Mouse (Mus musculus) ES-E14 (cell line): ENCODE results near the gene Lactb. TPM values are rescaled to one million over a fixed set of nuclear protein-coding genes. Genes with fewer than 3 reads are reported as not detected.
A peak's percentile ranks its signal among the peaks of the same experiment; 100 is the strongest.

Experiments
- DNase-seq: peaks from one replicate; pipeline ENCODE4 v3.0.0-alpha.2; 2013; ENCODE audit warnings: low read depth, low spot score
- H3K27ac ChIP-seq: 2 replicates; pipeline ENCODE4 v1.5.1; 2012; ENCODE audit warnings: low read depth, mild to moderate bottlenecking, low read length, moderate library complexity, mixed read lengths; ENCODE audit not compliant: poor library complexity, insufficient read depth, severe bottlenecking
- H3K36me3 ChIP-seq: 2 replicates; pipeline ENCODE4 v1.6.1; 2012; ENCODE audit warnings: mild to moderate bottlenecking, low read length, moderate library complexity, mixed read lengths; ENCODE audit not compliant: control insufficient read depth, poor library complexity, insufficient read depth, severe bottlenecking
- H3K4me1 ChIP-seq, 2 experiments: fragments of 150-350 bp in 1 of 2; sonication (generic) in 1 of 2; 2 replicates each; pipeline ENCODE4 v1.6.1; 2012; ENCODE audit warnings: low read length in 2 of 2, mild to moderate bottlenecking in 1 of 2, mixed read lengths in 1 of 2; ENCODE audit not compliant: control insufficient read depth in 2 of 2, insufficient read depth in 2 of 2, poor library complexity in 1 of 2
- H3K4me3 ChIP-seq, 2 experiments: fragments of 150-350 bp in 1 of 2; sonication (generic) in 1 of 2; 2 replicates each; pipeline ENCODE4 v1.5.1; 2012; ENCODE audit warnings: low read length in 2 of 2, low read depth in 1 of 2, mild to moderate bottlenecking in 1 of 2, mixed read lengths in 1 of 2; ENCODE audit not compliant: insufficient read depth in 1 of 2, poor library complexity in 1 of 2, severe bottlenecking in 1 of 2
- H3K9ac ChIP-seq: 2 replicates; pipeline ENCODE4 v1.6.1; 2012; ENCODE audit warnings: low read depth, mild to moderate bottlenecking, low read length, mixed read lengths; ENCODE audit not compliant: poor library complexity, insufficient read depth, severe bottlenecking
- H3K9me3 ChIP-seq: fragments of 150-350 bp; sonication (generic); 2 replicates; pipeline ENCODE4 v1.6.1; 2012; ENCODE audit warnings: low read depth, mild to moderate bottlenecking, low read length; ENCODE audit not compliant: control insufficient read depth, insufficient read depth
- CHD2 ChIP-seq: IDR thresholded peaks from 2 replicates; pipeline ENCODE4 v1.6.1; 2014; ENCODE audit warnings: mild to moderate bottlenecking, low read depth, low read length, inconsistent platforms
- HCFC1 ChIP-seq: IDR thresholded peaks from 2 replicates; pipeline ENCODE4 v1.6.1; 2012; ENCODE audit warnings: low read length, inconsistent platforms, borderline replicate concordance; ENCODE audit not compliant: insufficient read depth
- MAFK ChIP-seq: IDR thresholded peaks from 2 replicates; pipeline ENCODE4 v1.6.1; 2014; ENCODE audit warnings: mild to moderate bottlenecking, low read depth, low read length, inconsistent platforms; ENCODE audit not compliant: insufficient read depth
- ZC3H11A ChIP-seq: IDR thresholded peaks from 2 replicates; pipeline ENCODE4 v1.6.1; 2012; ENCODE audit warnings: low read depth, mild to moderate bottlenecking, inconsistent platforms, low read length, borderline replicate concordance
- ZNF384 ChIP-seq: IDR thresholded peaks from 2 replicates; pipeline ENCODE4 v1.6.1; 2012; ENCODE audit warnings: low read depth, low read length, inconsistent platforms
- in situ Hi-C, 2 experiments: fragments of 600-800 bp; cut with MboI; formaldehyde crosslinking; loops; one replicate each; pipeline ENCODE4 v1.15.1; 2025; ENCODE audit warnings: low sequenced_read_pairs in 2 of 2, inconsistent platforms in 1 of 2; ENCODE audit not compliant: unreplicated experiment in 2 of 2
- total RNA-seq: library from RNA; depleted of rRNA; stranded (reverse); fragments of 300-350 nt; gene quantifications from 2 replicates; pipeline ENCODE4 v1.2.3, GENCODE M21; 2012

Gene Lactb
- total RNA-seq, 1 experiment: 10.0 TPM

DNA sequence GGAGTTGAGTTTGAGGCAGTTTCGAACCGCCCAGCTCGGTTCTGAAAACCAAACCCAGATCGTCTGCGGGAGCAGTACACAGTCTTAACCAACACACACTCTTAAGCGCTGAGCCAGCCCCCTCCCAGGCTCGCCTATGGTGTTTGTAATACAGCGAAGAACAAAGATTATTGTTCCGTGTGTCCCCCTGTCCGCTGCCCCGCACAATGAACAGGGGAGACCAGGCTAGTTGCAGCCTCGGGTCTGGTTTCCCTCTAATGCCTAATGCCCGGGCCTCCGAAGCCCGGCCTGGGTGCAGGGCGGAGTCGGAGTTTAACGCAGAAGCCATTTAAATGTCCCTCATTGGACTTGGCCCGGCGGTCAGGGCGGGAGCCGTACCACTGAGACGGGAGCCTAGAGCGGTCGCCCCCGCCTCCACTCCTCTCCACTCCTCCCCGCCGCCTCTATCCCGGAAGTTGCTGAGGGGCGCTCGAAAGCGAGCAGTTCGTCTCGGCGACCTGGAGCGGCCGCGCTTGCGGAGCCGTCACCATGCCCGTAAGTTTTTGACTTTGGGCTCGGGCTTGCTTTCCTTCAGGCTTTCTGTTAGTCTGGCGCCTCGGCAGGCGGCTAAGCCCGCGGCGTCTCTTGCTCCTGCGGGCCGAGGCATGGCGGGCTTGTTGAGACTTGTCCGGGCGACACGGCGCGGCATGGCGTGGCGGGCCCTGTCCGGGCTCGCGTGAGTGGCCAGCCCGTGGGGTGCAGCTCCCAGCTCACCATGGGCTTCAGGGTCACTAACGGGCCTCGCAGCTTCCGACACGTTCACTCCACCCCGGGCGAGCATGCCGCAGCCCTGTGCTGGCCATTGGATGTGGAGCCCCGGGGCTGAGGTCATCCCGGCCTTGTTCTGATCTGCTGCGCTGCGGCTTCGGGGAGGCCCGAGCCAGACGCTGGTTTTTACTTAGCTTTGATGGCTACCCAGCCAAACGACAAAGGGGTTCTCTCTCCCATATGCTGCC lies 29.3 kb downstream of the Lactb start, which contains the start of gene Rps27l:
Gene Rps27l (plus strand): TSS at position 440 of the 995 bp plus-strand sequence.
- Histone ChIP-seq H3K4me3 (peak within 1 kb of the TSS; percentile 76 to 79), H3K9me3 (no peaks in the 10 kb centered on the region), H3K27ac (peak within 1 kb of the TSS; percentile 87), H3K9ac (peak within 1 kb of the TSS; percentile 93), H3K36me3 (peaks cover 3% of the 10 kb centered on the region), H3K4me1 (peaks cover 3 to 4% of the 10 kb centered on the region in 2 experiments; a peak in 3 of 4 replicates)
- TF ChIP-seq HCFC1: peak; percentile 76; the same call in 1 of the 2 replicates
- no peak for TF ChIP-seq ZNF384
- TF ChIP-seq MAFK: no peak
- in situ Hi-C loops: no loop called here
- peak; percentile 90 for DNase-seq

DNA sequence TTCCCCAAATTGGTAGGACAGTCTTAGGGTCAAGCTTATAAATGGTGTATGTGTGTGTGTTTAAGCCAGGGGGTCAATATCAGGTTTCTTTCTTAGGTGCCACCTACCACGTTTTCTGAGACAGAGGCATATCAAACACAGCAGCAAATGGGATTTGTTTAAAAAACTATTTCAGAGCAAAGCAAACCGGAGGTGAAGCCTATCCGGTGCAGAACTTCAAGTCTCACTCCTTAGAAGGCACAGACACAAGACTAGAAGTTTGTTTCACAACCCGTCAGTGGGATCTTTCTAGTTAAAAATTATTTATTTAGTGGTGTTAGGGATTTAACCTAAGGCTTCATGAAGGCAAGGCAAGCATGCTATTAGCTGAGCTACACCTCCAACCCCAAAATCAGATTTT lies 30.1 kb downstream of the Lactb start:
- peak overlapping the region; percentile 6; the same call in 1 of the 2 replicates for H3K27ac ChIP-seq
- H3K4me3 ChIP-seq: peak overlapping the region; percentile 76 to 79; a peak in 3 of 4 replicates
- peaks cover 3 to 4% of the 10 kb centered on the region in 2 experiments; a peak in 3 of 4 replicates for H3K4me1 ChIP-seq
- no peaks in the 10 kb centered on the region for H3K9me3 ChIP-seq
- no peak for TF ChIP-seq CHD2
- no peak for TF ChIP-seq ZNF384
- TF ChIP-seq ZC3H11A: no peak
- TF ChIP-seq HCFC1: no peak
- TF ChIP-seq MAFK: no peak
- in situ Hi-C loops: no loop called here
- DNase-seq: no peak
- H3K36me3 ChIP-seq: peaks cover 3% of the 10 kb centered on the region
- peak overlapping the region; percentile 70; the same call in 1 of the 2 replicates for H3K9ac ChIP-seq

DNA sequence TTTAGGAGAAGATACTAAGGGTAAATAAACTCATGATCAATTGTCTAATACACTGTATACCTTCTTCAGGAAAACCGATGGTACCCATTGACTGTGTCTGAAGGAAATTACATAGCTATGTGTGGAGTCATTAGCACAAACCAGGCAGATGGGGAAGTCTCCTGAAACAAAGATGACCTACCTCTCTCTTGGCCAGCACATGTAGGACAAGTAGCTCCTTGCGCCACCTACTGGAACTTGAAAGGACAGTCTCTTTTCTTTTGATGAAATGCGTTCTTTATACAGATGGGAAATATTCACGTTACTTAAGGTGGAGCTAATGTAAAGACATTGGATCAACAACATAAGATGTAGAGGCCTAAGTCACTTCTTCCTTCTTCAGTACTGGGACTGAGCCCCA lies 36.4 kb downstream of the Lactb start:
- Histone ChIP-seq H3K36me3 (no peaks in the 10 kb centered on the region), H3K9ac (no peak overlapping the region), H3K4me1 (peaks cover 0 to 4% of the 10 kb centered on the region in 2 experiments; a peak in 2 of 4 replicates), H3K4me3 (no peak overlapping the region), H3K27ac (no peak overlapping the region), H3K9me3 (no peaks in the 10 kb centered on the region)
- TF ChIP-seq CHD2 (no peak), HCFC1 (no peak), ZC3H11A (no peak), MAFK (no peak), ZNF384 (no peak)
- DNase-seq: peak; percentile 58
- in situ Hi-C loops: no loop called here

DNA sequence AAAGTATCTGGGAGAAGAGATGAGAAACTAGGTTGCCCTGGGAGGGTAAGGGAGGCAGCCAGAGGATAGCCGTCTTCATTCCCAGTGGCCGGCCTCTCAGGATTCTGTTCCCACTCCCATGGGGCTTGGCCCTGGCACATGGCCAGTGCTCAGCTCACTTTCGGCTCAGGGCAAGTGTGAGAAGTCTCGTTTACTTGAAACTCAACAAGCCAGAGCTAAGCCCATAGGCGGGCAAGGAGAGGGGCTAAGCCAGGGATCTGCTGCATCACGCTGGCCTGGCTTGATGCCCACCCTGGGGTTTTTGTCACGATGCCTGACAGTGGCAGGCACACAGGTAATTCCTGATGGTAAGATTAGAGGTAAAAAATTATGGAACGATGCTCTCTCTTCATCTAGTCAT lies 37.8 kb downstream of the Lactb start:
- no peaks in the 10 kb centered on the region for H3K36me3 ChIP-seq
- TF ChIP-seq MAFK: no peak
- TF ChIP-seq ZNF384: no peak
- TF ChIP-seq CHD2: no peak
- no peak for TF ChIP-seq HCFC1
- no peak for TF ChIP-seq ZC3H11A
- H3K4me1 ChIP-seq: peaks cover 0 to 3% of the 10 kb centered on the region in 2 experiments; a peak in 2 of 4 replicates
- DNase-seq: no peak
- H3K9ac ChIP-seq: no peak overlapping the region
- no peak overlapping the region for H3K27ac ChIP-seq
- in situ Hi-C loops: no loop called here
- no peaks in the 10 kb centered on the region for H3K9me3 ChIP-seq
- no peak overlapping the region for H3K4me3 ChIP-seq
